Mouse (Mus musculus) hindbrain, embryonic 16.5 days (tissue): Measurements from ENCODE around the gene 4930404H24Rik. TPM values are rescaled to one million over a fixed set of nuclear protein-coding genes. Genes with fewer than 3 reads are reported as not detected.

ENCODE experiments used
- ATAC-seq: fragments of 200-750 bp; cut with Nextera tagmentation; 2 replicates; pipeline ENCODE4 v1.8.0; 2017; ENCODE audit warnings: moderate TSS enrichment, moderate library complexity
- H3K27ac ChIP-seq: fragments of 300-500 bp; sonication (generic); 2 replicates; pipeline ENCODE4 v1.5.1; 2014; ENCODE audit warnings: low read depth, mild to moderate bottlenecking, control low read depth, low read length, moderate library complexity
- H3K27me3 ChIP-seq: fragments of 300-500 bp; sonication (generic); replicated peaks from 2 replicates; pipeline ENCODE4 v1.6.1; 2014; ENCODE audit warnings: low read length; ENCODE audit not compliant: control insufficient read depth, insufficient read depth
- H3K36me3 ChIP-seq: fragments of 300-500 bp; sonication (generic); 2 replicates; pipeline ENCODE4 v1.6.1; 2014; ENCODE audit warnings: mild to moderate bottlenecking, low read length, moderate library complexity, mixed read lengths; ENCODE audit not compliant: control insufficient read depth, insufficient read depth
- H3K4me1 ChIP-seq: fragments of 300-500 bp; sonication (generic); 2 replicates; pipeline ENCODE4 v1.6.1; 2014; ENCODE audit warnings: low read depth, low read length; ENCODE audit not compliant: control insufficient read depth, insufficient read depth
- H3K4me2 ChIP-seq: fragments of 300-500 bp; sonication (generic); 2 replicates; pipeline ENCODE4 v1.6.1; 2014; ENCODE audit warnings: mild to moderate bottlenecking, low read length, control low read depth, moderate library complexity
- H3K4me3 ChIP-seq: fragments of 300-500 bp; sonication (generic); 2 replicates; pipeline ENCODE4 v1.5.1; 2014; ENCODE audit warnings: mild to moderate bottlenecking, low read length, control low read depth, moderate library complexity
- H3K9ac ChIP-seq: fragments of 300-500 bp; sonication (generic); 2 replicates; pipeline ENCODE4 v1.6.1; 2014; ENCODE audit warnings: low read depth, mild to moderate bottlenecking, control low read depth, low read length, moderate library complexity
- H3K9me3 ChIP-seq: fragments of 300-500 bp; sonication (generic); 2 replicates; pipeline ENCODE4 v1.6.1; 2014; ENCODE audit warnings: mild to moderate bottlenecking, low read length, moderate library complexity; ENCODE audit not compliant: control insufficient read depth
- WGBS: fragments of 180-500 bp; shearing (Covaris S2); extraction: QIAGEN DNeasy Blood & Tissue Kit; methylation state at CpG from one replicate; pipeline ENCODE4 v1.1.7; 2014; 5-methylcytosine and 5-hydroxymethylcytosine counted together
- polyA plus RNA-seq: library from polyadenylated mRNA; unstranded; fragments of >200 nt; fragmentation: Nextera tagmentation; extraction: Ambion mirVana; gene quantifications from 2 replicates; pipeline ENCODE4 v1.2.1, GENCODE M21; 2015

4930404H24Rik gene
- polyA plus RNA-seq, 1 experiment from 2014 or later: not detected

DNA sequence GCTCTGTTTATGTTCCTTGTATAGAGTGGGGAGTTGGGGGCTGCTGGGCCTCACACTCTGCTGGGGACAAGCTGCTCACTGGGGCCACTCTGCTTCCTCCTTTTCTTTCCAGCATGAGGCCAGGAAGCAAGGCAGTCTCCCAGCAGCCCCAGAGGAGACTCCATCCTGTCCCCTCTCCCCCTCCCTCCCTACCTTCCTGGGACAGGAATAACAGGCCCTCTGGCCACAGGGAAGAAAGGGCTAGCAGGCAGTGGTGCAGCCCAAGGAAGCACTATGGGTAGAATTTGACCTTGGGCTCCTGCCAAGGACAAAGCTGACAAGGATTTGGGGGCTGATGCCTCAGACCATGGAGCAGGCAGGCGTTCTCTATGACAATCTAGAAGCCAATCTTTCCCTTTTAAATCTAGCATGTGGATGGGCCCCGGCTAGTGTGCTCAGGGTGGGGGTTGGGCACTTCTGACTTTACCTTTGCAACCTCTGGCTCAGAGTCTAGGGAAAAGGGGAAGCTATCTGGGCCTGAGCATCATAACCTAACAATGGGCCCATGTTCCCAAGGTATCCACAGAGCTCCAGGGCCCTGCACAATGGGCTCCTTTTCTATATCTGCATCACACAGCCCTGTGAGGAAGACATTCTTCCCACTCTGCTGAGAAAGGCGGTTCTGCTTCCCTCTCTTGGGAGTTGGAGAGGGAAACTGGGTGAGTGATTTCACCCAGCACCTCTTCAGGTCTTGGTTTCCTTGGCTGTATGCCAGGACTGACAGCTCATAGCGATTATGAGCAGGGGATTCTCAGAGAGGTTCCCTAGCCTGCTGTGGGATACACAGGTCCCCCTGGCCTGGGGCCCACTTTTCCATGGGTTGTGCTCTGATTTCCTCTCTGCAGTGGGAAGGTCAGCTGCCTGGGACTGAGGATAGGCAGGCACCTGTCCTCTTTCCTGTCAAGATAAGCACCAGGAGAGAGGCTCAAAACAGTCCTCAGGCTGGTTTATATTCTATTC lies 17.2 kb upstream of the 4930404H24Rik start:
- H3K27me3 ChIP-seq: no peaks in the 10 kb centered on the region
- 33% methylated on average over 4 of the region's 4 CpGs for WGBS
- ATAC-seq: no peak
- H3K4me1 ChIP-seq: peaks cover 18% of the 10 kb centered on the region
- H3K9ac ChIP-seq: 0 out of 2 replicates have a peak overlapping the region, but pooled peaks have one; percentile 11
- no peak overlapping the region for H3K4me3 ChIP-seq
- H3K4me2 ChIP-seq: no peak overlapping the region
- H3K36me3 ChIP-seq: no peaks in the 10 kb centered on the region
- peak overlapping the region; percentile 11 for H3K27ac ChIP-seq
- H3K9me3 ChIP-seq: no peaks in the 10 kb centered on the region

- peak; percentile 75 for ATAC-seq
- Histone ChIP-seq H3K27me3 (no peaks in the 10 kb centered on the region), H3K4me3 (no peak overlapping the region), H3K4me1 (peaks cover 33% of the 10 kb centered on the region), H3K4me2 (no peak overlapping the region), H3K27ac (no peak overlapping the region), H3K36me3 (no peaks in the 10 kb centered on the region), H3K9ac (no peak overlapping the region), H3K9me3 (no peaks in the 10 kb centered on the region)
- WGBS: 14% methylated on average over 4 of the region's 4 CpGs
Observed at GRCm38 (mm10) chr2:153478583-153478982, 14.0 kb upstream of the 4930404H24Rik start.

GRCm38 (mm10) chr2:153479486-153479885 lies 13.1 kb upstream of the 4930404H24Rik start:
- Histone ChIP-seq H3K4me1 (peaks cover 42% of the 10 kb centered on the region), H3K9me3 (no peaks in the 10 kb centered on the region), H3K4me2 (no peak overlapping the region), H3K27ac (no peak overlapping the region), H3K36me3 (no peaks in the 10 kb centered on the region), H3K27me3 (no peaks in the 10 kb centered on the region), H3K4me3 (no peak overlapping the region), H3K9ac (no peak overlapping the region)
- no peak for ATAC-seq
- WGBS: 93% methylated on average over 1 of the region's 1 CpGs

DNA sequence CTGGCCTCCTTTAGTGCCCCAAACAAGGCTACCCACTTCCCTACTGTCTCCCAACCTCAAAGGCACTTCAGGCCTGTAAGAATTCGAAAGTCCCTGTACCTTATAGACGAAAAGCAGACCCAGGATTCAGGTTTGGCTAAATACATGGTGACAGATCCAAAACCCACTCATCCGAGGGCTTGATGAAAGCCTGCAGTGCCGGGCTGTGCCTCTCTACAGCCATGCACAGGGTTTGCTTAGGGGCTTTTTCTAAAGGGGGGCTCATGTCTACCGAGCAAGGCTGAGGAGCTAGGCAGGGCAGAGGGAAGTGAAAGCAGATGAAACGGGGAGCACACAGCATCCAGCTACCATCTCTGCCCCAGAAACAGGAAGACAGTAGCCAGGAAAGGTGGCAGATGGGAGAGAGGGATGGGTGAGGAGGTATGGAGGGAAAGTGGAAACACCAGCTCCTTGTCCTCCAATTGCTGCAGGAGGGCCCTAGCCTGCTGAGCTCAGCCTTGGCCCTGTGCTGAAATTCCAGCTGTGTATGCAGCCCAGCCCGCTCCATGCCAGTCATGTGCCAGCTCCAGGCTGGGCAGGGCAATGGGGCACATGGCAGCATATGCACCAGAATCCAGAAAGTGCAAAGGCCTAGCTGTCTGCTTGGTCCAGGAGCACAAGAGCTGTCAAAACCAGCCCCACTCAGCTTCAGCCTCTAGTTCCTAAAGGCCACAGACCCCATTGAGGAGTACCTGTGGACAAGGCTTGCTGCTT lies 11.3 kb upstream of the 4930404H24Rik start:
- Histone ChIP-seq H3K27ac (no peak overlapping the region), H3K4me1 (peaks cover 33% of the 10 kb centered on the region)

GRCm38 (mm10) chr2:153481861-153482120 lies 10.8 kb upstream of the 4930404H24Rik start:
- peaks cover 31% of the 10 kb centered on the region for H3K4me1 ChIP-seq
- H3K9me3 ChIP-seq: no peaks in the 10 kb centered on the region
- H3K36me3 ChIP-seq: no peaks in the 10 kb centered on the region
- H3K27me3 ChIP-seq: no peaks in the 10 kb centered on the region
- H3K4me3 ChIP-seq: no peak overlapping the region
- no peak for ATAC-seq
- no peak overlapping the region for H3K27ac ChIP-seq
- WGBS: 81% methylated on average over 2 of the region's 2 CpGs
- no peak overlapping the region for H3K9ac ChIP-seq
- H3K4me2 ChIP-seq: no peak overlapping the region

More for the DNA sequence above, 11.3 kb upstream of the 4930404H24Rik start:
- Histone ChIP-seq H3K27me3 (no peaks in the 10 kb centered on the region), H3K9me3 (no peaks in the 10 kb centered on the region), H3K4me2 (no peak overlapping the region), H3K4me3 (no peak overlapping the region), H3K36me3 (no peaks in the 10 kb centered on the region), H3K9ac (no peak overlapping the region)
- ATAC-seq: no peak
- WGBS: 67% methylated on average over 7 of the region's 7 CpGs

DNA sequence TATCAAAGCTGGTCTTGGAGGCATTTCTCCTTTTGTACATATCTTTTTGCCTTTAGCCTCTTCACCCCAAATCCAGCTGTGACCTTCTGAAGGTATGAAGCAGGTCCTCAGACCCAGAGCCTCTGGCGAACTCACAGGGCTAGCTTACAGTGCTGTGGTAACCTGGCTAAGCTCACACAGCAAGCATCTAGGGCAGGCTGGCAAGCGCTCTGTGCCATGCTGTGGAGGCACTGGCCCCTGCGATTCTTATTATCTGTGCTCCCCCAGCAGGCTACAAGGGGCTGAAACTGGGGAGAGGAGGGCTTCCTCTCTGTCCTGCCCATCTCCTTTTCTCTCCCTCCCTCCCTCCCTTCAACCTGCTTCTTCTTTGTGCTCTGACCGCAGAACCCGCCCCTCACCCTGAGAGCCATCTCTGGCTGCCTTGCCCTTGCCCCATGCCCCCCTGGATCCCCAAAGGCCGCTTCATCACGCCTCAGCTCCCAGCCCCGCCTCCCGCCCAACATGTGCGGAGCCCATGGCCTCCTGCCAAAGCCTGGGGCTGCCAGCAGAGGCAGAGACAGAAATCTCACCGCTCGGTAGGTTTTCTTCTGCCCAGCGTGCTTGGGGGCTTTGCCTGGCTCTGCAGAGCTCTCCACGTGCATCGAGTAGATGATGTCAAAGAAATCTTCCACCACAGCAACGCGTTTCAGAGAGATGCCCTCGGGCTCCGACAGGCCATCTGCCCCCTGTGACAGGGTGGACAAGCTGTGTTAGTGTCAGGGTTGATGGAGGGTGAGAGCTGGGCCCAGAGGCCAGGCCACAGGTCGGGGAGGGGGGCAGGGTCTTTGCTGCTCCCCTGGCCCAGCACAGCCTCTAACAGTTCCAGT lies 9.2 kb upstream of the 4930404H24Rik start:
- 6% methylated on average over 20 of the region's 20 CpGs for WGBS
- no peak overlapping the region for H3K4me3 ChIP-seq
- ATAC-seq: peak; percentile 53

GRCm38 (mm10) chr2:153484071-153484470 lies 8.5 kb upstream of the 4930404H24Rik start:
- Histone ChIP-seq H3K36me3 (no peaks in the 10 kb centered on the region), H3K4me3 (no peak overlapping the region), H3K9ac (peak overlapping the region; percentile 57), H3K27me3 (no peaks in the 10 kb centered on the region), H3K4me2 (peak overlapping the region; percentile 41; the same call in 1 of the 2 replicates), H3K27ac (peak overlapping the region; percentile 84), H3K9me3 (no peaks in the 10 kb centered on the region), H3K4me1 (peaks cover 29% of the 10 kb centered on the region)
- 16% methylated on average over 4 of the region's 4 CpGs for WGBS
- ATAC-seq: peak; percentile 16

More for the DNA sequence above, 9.2 kb upstream of the 4930404H24Rik start:
- H3K36me3 ChIP-seq: no peaks in the 10 kb centered on the region
- no peaks in the 10 kb centered on the region for H3K9me3 ChIP-seq
- H3K27ac ChIP-seq: peak overlapping the region; percentile 84
- H3K4me2 ChIP-seq: peak overlapping the region; percentile 41
- peaks cover 31% of the 10 kb centered on the region for H3K4me1 ChIP-seq
- H3K9ac ChIP-seq: peak overlapping the region; percentile 57
- H3K27me3 ChIP-seq: no peaks in the 10 kb centered on the region

DNA sequence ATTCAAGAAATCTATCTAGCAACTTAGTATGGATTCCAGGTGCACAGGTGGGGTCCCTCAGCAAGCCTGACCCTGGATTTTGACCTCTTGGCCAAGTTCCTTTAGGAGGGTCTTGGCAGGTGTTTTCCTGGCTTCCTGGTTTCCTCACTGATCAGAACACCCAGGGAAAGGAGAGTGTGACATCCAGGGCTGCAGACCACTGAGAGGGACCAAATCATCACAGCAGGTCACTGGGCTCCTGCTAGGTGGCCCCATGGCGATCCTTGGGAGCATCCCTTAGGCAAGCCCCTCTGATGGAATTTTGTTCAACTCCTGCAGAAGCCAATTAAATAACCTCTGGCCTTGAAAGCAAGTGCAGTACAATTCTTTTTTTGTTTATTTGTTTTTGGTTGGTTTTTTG lies 2.5 kb upstream of the 4930404H24Rik start:
- ATAC-seq: no peak
- Histone ChIP-seq H3K4me2 (no peak overlapping the region), H3K4me1 (peaks cover 37% of the 10 kb centered on the region), H3K36me3 (no peaks in the 10 kb centered on the region), H3K9ac (no peak overlapping the region), H3K27me3 (no peaks in the 10 kb centered on the region), H3K4me3 (no peak overlapping the region), H3K27ac (no peak overlapping the region), H3K9me3 (no peaks in the 10 kb centered on the region)
- WGBS: 76% methylated on average over 1 of the region's 1 CpGs
